Mouse (Mus musculus) left cerebral cortex, postnatal 36 days (tissue): ENCODE measurements around the gene Fmnl3. TPM values are rescaled to one million over a fixed set of nuclear protein-coding genes. Genes with fewer than 3 reads are reported as not detected.

Source experiments
- DNase-seq, 2 experiments: peaks; one replicate each; pipeline ENCODE4 v3.0.0; 2021 to 2022; ENCODE audit warnings: low spot score in 2 of 2, mixed read lengths in 1 of 2
- intact Hi-C: fragments of 180-260 bp; cut with DNase I; formaldehyde crosslinking; loops from one replicate; pipeline ENCODE4 v1.15.1; 2025
- total RNA-seq, 2 experiments: library from RNA; stranded (reverse); gene quantifications; 2 replicates each; pipeline ENCODE4 v1.2.3; 2021

Fmnl3 gene
- total RNA-seq, 2 experiments from 2014 or later: 10.6 to 10.8 TPM

DNA sequence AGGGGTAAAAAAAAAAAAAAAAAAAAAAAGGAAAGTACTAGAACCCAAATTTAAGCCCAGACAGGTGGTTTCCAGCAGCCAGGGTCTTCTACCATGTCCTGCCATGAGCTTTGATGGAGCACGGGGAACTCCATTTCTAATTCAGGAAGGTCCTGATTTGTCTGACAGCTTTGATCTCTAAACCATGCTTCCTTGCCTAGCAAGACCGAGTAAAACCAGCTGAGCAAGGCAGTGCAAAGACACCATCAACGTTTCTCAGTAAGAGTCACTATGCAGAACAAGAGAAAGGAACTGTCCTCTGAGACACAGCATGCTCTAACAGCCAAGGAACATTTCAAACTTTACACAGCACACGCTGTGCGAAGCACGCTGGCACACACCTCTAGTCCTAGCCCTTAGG is 18.7 kb downstream of the Fmnl3 start:
- intact Hi-C loops: no loop called here
- no peak for DNase-seq

DNA sequence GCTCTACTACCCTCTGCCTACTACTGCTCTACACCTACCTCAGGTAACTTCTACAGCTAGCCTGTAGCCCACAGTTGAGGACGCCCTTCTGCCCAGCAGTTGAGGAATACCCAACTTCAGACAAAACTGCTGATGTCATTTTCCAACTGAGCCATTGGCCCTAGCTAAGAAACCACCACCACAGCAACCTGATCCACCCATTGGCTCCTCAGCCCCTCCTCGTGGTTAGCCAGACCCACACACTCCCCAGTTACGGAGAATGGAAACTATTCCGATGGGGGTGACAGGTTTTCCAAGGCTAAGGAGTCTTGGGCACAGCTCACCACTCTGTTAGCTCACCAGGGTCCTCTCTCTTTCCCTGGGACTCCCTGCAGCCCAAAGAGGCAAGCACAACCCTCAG is 25.3 kb downstream of the Fmnl3 start:
- no peak for DNase-seq
- intact Hi-C loops: no loop called here

DNA sequence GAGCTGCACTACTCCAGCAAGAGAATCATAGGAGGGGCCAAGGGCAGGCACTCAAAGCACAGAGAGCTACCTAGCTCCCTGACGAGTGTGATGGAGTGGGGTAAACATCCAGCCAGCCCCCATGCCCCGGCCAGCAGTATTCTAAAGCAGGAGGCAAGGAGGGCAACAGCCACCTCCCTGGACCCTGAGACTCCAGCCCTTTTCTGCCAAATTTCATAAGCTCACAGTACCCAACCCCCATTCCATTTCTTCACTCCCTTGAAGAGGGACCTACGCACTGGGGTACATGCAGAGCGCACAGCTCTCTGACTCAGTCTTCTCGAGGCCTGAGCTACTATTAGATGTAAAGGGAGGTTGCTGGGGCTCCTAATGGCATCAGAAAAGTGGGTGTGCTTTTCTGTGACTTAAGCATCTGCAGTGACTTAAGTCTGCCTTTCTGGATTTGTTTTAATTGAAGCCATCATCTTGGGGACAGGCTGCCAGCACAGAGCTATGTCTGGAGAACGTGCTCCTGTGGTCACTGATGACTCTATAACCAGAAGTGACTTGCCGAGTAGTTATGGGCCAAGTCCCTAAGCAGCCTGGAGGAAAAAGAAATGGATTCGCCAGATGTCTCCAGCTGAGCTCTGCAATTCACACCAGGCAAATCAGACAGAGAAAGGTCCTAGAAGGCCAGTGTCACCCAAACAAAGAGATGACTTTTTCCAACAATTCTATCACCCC is 26.0 kb downstream of the Fmnl3 start:
- DNase-seq: no peak
- intact Hi-C loops: no loop called here

DNA sequence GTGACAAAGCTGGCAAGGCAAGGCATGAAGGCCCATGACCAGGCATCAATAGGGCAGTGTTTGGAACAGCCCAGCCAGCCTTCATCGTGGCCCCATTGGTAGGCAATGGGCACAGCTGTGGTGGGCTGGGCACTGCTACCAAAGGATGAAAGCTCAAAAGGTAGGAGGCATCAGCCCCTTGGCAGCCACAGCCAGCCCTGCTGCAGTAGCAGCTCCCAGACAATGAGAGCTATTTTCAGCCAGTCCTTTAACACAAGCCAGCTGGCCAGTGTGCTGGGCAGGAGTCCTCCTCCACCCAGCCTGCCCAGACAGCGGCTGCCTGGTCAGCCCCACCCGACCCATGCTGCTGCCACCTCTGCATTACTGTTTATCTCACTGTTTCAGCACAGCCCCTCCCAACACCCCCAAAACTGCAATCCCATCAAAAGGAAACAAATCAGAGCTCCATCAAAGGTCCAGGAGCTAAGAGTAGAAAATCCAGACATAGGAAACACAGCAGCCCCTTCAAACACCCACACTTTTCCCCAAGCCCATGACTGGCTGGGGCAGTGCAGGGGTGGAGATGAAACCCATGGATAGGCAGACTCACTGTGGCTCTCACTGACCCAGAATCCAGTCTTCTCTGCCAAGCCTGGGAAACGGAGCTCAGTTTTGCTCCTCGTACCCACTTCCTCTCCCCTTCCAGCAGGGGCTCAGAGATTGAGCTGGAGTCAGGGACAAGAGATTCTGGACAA is 26.7 kb downstream of the Fmnl3 start:
- intact Hi-C loops: no loop called here
- DNase-seq: peak; percentile 57 to 60

DNA sequence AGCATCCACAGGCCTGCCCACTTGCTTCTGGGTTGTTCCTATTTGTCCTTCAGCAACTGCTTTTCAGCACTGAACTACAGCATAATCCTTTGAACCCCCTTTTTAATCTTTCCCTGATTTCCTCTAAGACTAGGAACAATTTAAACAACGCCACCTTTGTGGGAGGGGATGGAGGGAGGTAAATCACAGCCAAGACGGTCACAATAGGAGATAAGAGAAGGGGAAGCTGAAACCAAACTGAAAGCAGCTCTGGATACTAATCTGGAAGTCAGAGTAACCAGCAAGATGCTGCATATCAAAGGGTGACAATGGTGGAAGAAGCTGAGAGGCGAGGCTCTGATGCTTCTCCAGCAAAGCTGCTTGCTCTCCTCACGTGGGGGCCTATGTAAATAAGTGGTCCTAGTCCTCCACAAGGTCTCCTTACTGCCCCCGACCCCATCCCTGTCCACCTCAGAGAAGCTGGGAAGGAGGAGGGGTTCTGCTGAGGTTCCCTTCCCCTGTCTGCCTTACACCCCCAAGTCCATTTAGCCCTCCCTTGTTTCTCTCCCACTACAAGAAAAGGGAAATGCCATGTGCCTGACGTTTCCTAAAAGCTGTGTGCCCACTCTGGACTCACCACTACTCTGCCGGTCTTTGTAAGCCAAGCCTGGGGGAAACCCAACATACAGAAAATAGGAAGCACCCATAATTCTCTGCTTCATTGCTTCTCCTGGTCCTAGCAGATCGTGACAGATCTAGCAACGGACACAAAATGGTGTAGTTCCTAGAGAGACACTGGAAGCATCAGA is 27.9 kb downstream of the Fmnl3 start:
- intact Hi-C loops: no loop called here

DNA sequence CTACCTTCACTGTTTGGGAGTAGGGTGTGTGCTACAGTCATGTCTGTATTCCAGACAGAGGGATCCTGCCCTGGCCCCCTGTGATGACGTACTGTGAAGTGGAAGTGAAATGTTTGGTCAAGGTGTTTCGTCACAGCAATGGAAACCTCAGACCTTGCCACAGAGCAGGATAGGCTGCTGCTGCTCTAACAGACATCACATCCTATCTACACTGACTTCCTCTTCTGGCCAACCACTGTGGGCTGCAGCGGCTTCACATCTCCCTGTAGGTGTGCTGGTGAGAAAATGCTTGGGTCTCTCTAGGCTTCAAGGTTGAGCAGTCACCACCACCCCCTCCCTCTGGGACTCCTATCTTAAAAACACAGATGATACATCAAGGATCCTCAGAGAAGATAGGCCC is 29.2 kb downstream of the Fmnl3 start:
- intact Hi-C loops: no loop called here
- no peak for DNase-seq

More for the DNA sequence above, 27.9 kb downstream of the Fmnl3 start:
- DNase-seq: no peak

DNA sequence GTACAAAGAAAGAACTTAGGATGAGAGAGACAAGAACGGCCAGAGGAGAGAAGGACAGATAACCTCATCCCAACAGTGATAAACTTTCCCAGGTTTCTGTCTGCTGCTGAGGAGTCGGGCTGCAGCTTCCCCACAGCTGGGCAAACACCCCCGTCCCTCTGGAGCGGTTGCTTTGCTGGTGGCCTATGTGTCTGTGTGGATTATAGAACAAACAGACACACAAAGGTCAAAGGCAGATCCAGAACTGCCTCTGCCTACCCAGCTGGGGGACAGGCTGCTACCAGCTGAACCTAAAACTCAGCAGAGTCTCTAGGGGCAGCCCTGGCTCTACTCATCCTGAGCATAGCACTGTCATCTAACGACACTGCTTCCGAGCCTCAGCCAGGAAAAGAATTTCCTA is 30.6 kb downstream of the Fmnl3 start:
- intact Hi-C loops: no loop called here
- DNase-seq: no peak

DNA sequence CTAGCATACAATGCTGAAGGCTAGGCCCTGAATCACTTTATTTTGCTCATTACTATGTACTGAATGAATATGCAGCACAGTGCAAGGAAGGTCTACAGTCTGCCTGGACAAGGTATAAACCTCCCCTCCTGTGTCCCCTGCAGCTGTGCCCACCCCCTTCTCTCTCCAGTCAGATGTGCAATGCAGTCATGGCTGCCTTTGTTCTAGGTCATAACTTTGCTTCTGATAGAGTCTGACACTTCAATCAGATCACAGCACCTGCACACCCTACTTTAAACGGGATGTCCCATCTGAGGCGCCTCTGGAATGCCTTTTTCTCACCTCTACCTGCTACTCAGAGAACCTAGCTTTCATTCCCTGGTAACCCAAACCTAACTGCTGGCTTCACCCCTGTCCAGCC is 31.4 kb downstream of the Fmnl3 start:
- intact Hi-C loops: no loop called here
- no peak for DNase-seq

DNA sequence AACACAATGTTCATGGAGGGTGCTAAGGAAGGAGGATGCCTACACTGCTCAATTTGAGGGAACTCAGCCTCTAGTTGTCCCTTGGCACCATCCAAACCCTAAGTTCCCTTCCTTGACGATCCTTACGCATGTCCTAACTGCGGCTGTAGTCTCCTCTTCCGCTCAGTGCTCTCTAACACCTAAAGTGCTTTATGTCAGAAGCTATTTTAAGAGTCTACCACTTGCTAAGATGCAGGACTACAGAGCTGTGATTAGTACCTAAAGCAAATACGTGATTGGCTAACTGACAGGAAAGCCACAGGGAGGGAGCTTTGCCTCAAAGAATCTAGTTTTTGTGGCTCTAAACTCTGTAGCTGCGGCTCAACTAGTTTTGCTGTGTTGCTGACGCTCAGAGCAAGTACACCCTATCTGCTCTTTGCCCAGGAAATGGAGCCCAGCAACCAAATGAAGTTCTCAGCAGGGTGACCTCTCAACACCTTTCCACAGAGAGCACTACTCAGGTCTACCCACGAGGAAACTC is 34.4 kb downstream of the Fmnl3 start:
- intact Hi-C loops: no loop called here
- no peak for DNase-seq

DNA sequence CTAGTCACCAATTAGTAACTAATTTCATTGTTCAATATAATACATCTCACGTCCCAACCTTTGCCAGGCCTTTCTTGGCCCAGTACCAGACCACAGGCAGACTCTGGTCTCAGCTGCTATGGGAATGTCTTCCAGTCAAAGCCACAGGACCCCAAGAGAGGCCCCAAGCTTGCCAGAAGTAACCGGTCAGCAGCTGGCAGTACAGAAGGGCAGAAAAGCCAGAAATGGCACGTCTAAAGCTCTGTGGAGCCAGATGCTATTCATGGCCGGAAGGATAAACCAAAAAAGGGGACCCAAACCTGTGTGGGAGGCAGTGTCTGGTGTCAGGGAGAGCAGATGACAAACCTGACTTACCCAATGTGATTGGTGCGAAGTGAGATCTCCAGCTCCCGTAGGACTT is 35.8 kb downstream of the Fmnl3 start:
- intact Hi-C loops: no loop called here
- DNase-seq: no peak

DNA sequence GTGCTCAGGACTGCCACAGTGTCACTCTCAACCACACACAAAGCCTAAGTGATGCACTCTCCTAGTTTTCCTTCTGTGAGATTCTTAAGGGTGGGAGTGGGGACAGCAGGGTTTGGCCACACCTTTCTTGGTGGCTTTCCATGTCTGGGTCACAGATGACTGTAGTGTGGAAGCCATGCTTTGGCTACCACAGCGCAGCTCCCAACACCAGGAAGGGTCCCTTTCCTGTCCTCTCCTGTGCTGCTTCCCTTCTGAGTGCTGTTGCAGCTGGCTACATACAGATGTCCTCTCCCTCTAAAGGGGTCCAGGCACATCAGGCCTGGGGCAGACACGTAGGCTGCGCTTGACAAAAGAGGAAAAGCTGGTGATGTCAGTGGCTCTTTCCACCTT is 36.6 kb downstream of the Fmnl3 start:
- no peak for DNase-seq
- intact Hi-C loops: no loop called here

DNA sequence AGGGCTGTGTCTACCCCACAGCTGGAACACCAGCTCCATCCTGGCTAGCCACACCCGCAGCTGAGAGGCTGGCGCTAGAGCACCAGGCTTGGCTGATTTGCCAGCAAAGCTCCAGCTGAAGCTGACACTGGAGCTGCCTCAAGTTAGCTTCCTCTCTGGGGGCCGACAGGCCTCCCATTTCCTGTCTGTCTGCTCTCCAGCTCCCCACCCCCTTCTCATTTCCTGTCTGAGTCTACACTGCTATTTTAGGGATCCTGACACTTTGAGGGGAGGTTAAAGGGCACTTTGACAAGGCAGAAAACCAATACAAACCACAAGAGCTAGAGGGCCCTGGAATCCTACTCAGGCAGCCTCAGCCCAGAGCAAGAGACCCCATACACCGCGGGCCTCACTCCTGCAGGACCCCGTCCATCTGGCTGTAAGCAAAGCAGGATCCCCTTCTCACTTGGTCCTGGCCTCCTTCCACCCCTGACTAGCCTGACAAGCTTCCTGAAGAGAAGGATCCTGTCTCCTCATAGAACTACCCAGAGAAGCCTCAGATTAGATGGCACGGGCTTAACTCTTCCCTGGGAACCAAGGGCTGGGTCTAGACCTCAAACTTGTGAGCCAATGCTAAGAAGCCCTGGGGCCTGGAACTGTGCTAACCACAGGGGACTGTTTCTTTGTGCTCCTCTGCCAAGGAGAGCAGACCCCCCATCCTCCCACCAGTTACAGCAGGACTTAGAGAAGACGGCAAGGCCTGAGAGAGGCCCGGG is 37.2 kb downstream of the Fmnl3 start:
- intact Hi-C loops: no loop called here
- DNase-seq: peak in 1 of 2 experiments; percentile 22

DNA sequence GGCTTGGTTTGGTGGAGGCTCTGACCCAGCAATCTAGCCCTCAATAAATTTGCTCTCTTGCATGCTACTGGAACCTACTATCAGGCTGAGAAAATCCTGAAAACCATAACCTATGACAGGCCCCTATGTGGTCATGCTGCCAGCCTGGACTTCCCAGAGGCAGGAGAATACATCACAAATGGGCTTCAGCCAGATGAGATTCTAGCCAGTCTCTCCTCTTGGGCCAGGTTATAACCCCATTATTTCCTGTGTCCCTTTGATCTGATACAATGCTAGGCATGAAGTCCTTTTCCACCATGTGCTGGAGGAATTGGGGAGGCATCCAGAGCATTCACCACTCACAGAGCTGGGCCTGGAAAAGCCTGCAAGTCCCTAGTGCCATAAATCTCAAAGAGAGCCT is 38.2 kb downstream of the Fmnl3 start:
- DNase-seq: no peak
- intact Hi-C loops: no loop called here

DNA sequence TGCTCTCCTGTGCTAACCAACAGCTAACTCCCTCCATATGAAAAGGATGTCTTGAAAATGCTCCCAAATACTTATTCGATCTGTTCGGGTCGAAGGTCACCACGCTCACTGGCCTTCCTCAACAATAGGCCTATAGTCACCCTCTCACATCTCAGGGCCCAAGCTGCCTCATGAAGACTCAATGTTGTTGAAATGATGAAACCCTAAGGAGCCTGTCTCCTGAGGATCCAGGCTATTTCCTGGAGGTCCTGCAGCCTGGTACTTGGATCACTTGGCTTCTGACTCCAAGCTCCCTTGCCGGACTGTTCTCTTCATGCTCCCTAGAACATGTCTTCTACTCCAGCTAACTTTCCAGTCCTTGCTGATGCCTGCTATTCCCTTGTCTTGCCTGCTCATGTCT is 38.9 kb downstream of the Fmnl3 start:
- no peak for DNase-seq
- intact Hi-C loops: no loop called here

DNA sequence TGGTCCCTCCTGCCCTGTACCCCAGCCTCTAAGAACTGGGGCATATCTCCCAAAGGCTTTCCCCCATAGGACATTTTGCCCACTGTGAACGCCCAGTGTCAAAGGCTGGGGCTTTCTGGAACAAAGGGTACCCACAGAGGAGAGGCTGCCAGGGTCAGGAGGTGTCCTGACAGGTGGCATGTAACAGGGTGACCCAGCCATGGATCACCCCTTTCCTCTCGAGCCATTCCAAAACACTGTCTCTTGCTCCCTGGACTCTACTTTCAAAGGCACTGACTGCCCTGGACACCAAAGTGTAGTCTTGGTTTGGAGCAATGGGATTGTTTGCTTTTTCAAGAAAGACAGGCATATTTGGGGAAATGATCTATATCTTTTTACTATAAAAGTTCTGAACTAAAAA is 40.0 kb downstream of the Fmnl3 start:
- DNase-seq: no peak
- intact Hi-C loops: no loop called here

DNA sequence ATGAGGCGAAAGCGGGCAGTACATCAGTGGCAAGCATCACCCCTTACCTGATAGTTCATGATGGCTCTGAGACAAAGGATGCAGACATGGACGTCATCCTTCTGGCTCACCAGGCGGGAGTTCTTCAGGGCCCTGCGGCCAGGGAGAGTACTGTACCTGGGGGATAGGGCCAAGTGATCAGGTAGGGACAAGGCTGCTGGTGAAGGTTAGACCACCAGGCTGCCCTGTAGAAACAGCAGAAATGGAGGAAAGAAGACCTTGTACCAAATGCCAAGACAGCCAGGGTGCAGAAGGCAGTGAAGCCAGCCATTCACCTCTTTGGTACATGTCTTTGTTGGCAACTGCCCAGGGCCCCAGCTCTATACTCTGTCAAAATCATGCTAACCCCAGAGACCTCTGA is 42.3 kb downstream of the Fmnl3 start:
- intact Hi-C loops: no loop called here

DNA sequence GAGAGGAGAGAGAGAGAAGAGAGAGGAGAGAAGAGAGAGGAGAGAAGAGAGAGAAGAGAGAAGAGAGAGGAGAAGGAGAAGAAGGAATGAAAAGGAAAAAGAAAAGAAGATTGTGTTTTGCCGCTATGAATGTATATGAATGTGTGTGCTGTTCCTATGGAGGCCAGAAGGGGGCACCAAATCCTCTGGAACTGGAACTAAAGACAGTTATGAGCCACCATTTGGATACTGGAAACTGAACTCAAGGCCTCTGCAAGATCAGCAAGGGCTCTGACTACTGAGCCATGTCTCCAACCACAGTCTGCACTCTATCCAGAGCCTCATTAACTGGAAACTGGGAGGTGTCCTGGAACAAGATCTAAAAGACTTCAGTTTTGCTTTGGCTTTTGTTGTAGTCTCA is 43.3 kb downstream of the Fmnl3 start:
- intact Hi-C loops: no loop called here
- DNase-seq: no peak

More for the DNA sequence above, 42.3 kb downstream of the Fmnl3 start:
- no peak for DNase-seq

DNA sequence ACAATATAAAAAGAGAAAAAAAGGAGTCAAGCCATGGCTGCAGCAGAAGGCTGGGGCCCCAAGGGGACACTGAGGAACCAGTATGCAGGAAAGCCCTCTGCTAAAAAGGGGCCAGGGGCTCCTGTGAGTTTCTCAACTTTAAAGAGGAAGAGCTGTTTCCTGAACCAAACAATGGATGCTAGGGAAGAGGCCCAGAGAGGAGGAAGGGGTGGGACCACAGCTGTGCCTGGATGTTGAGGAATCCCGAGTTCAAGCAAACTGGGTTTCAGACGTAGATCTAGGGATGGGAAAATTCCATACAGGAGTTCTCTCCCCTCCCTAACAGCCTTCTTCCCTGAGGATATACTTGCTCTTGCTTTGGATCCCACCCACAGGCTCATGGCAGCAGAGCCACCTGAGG is 43.9 kb downstream of the Fmnl3 start:
- intact Hi-C loops: no loop called here

DNA sequence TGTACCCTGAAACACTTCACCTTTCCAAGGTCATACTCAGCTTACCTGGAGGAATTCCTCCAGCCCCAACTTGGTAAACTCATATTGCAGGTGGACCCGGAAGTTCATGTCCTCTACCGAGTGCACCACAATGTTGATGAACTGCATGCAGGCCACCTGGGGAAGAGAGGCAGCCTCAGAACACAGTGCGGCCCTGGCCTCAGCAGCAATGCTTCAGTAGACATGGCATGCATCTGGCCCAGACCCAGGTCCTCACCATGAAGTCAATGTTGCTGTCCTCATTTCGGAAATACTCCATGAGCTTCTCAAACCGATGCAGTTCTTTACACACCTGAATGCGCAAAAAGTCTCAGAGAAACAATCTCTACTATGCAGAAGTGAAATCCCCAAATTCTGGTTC is 44.7 kb downstream of the Fmnl3 start:
- no peak for DNase-seq
- intact Hi-C loops: no loop called here

More for the DNA sequence above, 43.9 kb downstream of the Fmnl3 start:
- no peak for DNase-seq

DNA sequence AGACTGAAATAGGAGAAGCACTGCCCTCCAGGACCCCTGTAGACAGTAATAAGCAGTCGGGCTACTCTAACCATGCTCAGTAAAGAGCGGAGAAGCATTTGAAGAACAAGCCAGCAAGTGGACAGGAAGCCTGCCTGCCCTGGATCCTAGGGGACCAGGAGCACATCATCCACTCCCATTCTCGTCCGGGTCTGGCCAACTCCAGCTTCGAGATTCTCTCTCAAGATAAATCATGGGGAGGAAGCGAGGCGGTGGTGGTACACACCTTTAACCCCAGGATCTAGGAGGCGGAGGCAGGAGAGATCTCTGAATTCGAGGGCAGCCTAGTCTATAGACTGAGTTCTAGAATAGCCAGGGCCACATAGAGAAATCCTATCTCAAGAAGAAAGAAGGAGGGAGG is 46.1 kb downstream of the Fmnl3 start:
- no peak for DNase-seq
- intact Hi-C loops: no loop called here
